Mouse (Mus musculus) neural tube, embryonic 10.5 days (tissue): ENCODE data around the gene Pnmal2.

Source experiments
- DNase-seq: peaks from one replicate; pipeline ENCODE4 v3.0.0-alpha.2; 2017; ENCODE audit warnings: low spot score; ENCODE audit errors: extremely low spot score

Gene Pnmal2

GRCm38 (mm10) chr7:16944061-16944807, at the start of gene Pnmal2:
Gene Pnmal2 (plus strand): TSS chr7:16944682.
- peak; percentile 91 for DNase-seq

- DNase-seq, result peak; percentile 86
Measured at GRCm38 (mm10) chr7:16895000-16895399, 49.5 kb upstream of the Pnmal2 start.

GRCm38 (mm10) chr7:16895511-16895910, 49.0 kb upstream of the Pnmal2 start:
- DNase-seq, result no peak

- no peak for DNase-seq
Measured at GRCm38 (mm10) chr7:16900526-16900925, 44.0 kb upstream of the Pnmal2 start.

GRCm38 (mm10) chr7:16903439-16903955, 41.0 kb upstream of the Pnmal2 start:
- DNase-seq, result no peak

- no peak for DNase-seq
Measured at GRCm38 (mm10) chr7:16904120-16904675, 40.3 kb upstream of the Pnmal2 start.

- DNase-seq, result no peak
Measured at GRCm38 (mm10) chr7:16905491-16906021, 38.9 kb upstream of the Pnmal2 start.

GRCm38 (mm10) chr7:16906281-16906680, 38.2 kb upstream of the Pnmal2 start, which contains the start of gene Ptgir:
Gene Ptgir (plus strand): TSS chr7:16906490.
- DNase-seq, result no peak

- no peak for DNase-seq
Measured at GRCm38 (mm10) chr7:16906889-16907559, 37.5 kb upstream of the Pnmal2 start.

- DNase-seq, result no peak
Measured at GRCm38 (mm10) chr7:16907842-16908241, 36.6 kb upstream of the Pnmal2 start.

- DNase-seq, result no peak
Measured at GRCm38 (mm10) chr7:16908367-16908766, 36.1 kb upstream of the Pnmal2 start.

- DNase-seq, result no peak
Measured at GRCm38 (mm10) chr7:16908859-16909258, 35.6 kb upstream of the Pnmal2 start.

- no peak for DNase-seq
Measured at GRCm38 (mm10) chr7:16909909-16910308, 34.6 kb upstream of the Pnmal2 start.

GRCm38 (mm10) chr7:16911904-16912303, 32.6 kb upstream of the Pnmal2 start:
- DNase-seq, result no peak

- no peak for DNase-seq
Measured at GRCm38 (mm10) chr7:16912360-16912759, 32.1 kb upstream of the Pnmal2 start.

GRCm38 (mm10) chr7:16913806-16914452, 30.6 kb upstream of the Pnmal2 start:
- DNase-seq, result peak; percentile 81

- DNase-seq, result no peak
Measured at GRCm38 (mm10) chr7:16914453-16915343, 29.8 kb upstream of the Pnmal2 start.

GRCm38 (mm10) chr7:16915461-16916340, 28.8 kb upstream of the Pnmal2 start:
- no peak for DNase-seq
